Mouse (Mus musculus): ENCODE data around the gene Dpt. TPM values are rescaled to one million over a fixed set of nuclear protein-coding genes. Genes with fewer than 3 reads are reported as not detected.

Gene Dpt
- polyA plus RNA-seq, 1 experiment from 2014 or later: 5.7 TPM

GRCm38 (mm10) chr1:164793049-164793448 lies 3.4 kb upstream of the Dpt start:
- no peak overlapping the region for H3K27ac ChIP-seq
- no peak overlapping the region for H3K9ac ChIP-seq
- ATAC-seq: peak; percentile 43
- H3K36me3 ChIP-seq: no peaks in the 10 kb centered on the region
- H3K4me1 ChIP-seq (replicated peaks): 0 out of 2 replicates have a peak, but pooled peaks cover 4% of the 10 kb centered on the region
- H3K9me3 ChIP-seq: no peaks in the 10 kb centered on the region
- no peak overlapping the region for H3K4me2 ChIP-seq (replicated peaks)
- WGBS: 45% methylated on average over 4 of the region's 4 CpGs
- H3K4me3 ChIP-seq (replicated peaks): no peak overlapping the region
- no peaks in the 10 kb centered on the region for H3K27me3 ChIP-seq (replicated peaks)

DNA sequence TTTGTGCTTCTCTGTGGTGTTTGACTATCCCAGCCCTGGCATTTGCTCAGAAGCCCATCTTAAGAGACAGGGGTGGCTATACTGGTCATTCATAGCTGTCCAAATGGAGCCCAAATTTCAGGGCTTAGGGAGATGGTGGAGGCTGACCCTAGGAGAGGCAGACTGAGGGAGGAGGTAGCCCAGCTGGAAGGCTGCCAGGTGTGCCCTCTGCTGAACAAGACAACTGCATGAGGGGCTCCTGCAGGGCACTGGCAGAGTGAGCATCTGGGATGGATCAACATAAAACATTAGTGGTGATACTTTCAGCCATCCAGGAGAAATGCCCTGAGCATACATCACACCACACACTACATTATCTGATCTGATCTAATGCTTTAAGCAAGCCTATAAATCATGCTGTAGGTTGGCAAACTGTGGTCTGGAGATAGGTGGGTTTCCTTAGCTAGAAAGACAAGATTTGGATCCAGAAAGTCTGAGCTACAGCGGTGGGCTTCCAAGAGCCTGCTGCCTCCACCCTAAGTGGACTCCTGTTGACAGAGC lies 1.4 kb downstream of the Dpt start:
- H3K27me3 ChIP-seq (replicated peaks): no peaks in the 10 kb centered on the region
- no peak overlapping the region for H3K4me2 ChIP-seq (replicated peaks)
- peaks cover 4% of the 10 kb centered on the region; the same call in 1 of the 2 replicates for H3K4me1 ChIP-seq (replicated peaks)
- H3K27ac ChIP-seq: no peak overlapping the region
- H3K36me3 ChIP-seq: no peaks in the 10 kb centered on the region
- H3K4me3 ChIP-seq (replicated peaks): no peak overlapping the region
- H3K9me3 ChIP-seq: no peaks in the 10 kb centered on the region
- no peak overlapping the region for H3K9ac ChIP-seq
- ATAC-seq: no peak
- WGBS: 50% methylated on average over 1 of the region's 1 CpGs

- ATAC-seq: no peak
- Histone ChIP-seq H3K9me3 (no peaks in the 10 kb centered on the region), H3K27ac (no peak overlapping the region), H3K36me3 (no peaks in the 10 kb centered on the region), H3K4me3 (replicated peaks) (no peak overlapping the region), H3K4me2 (replicated peaks) (no peak overlapping the region), H3K9ac (no peak overlapping the region), H3K27me3 (replicated peaks) (no peaks in the 10 kb centered on the region), H3K4me1 (replicated peaks) (peaks cover 4% of the 10 kb centered on the region; the same call in 1 of the 2 replicates)
- WGBS: 64% methylated on average over 1 of the region's 1 CpGs
Observed at GRCm38 (mm10) chr1:164798471-164798922, 2.1 kb downstream of the Dpt start.

DNA sequence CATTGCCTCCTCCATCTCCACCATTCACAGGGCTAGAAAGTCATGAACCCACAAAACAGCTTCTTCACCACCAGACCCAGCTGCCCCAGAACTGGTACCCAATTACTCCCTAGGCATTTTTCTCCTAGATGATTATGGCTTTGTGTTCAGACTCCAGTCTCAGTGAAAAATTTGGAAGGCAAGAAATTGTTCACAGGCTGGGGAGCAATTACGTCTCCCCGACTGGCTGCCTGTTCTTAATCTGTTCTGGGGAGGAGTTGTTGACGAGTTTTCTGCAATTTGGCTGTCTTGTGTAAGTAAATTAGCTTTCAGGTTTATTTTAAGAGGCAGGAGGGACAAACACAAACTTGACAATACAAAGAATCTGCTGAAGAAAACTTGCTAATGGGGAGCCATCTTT lies 2.7 kb downstream of the Dpt start:
- Histone ChIP-seq H3K4me3 (replicated peaks) (no peak overlapping the region), H3K9me3 (no peaks in the 10 kb centered on the region), H3K27ac (no peak overlapping the region), H3K36me3 (no peaks in the 10 kb centered on the region), H3K9ac (no peak overlapping the region), H3K27me3 (replicated peaks) (no peaks in the 10 kb centered on the region), H3K4me2 (replicated peaks) (no peak overlapping the region), H3K4me1 (replicated peaks) (peaks cover 4% of the 10 kb centered on the region; the same call in 1 of the 2 replicates)
- WGBS: 72% methylated on average over 3 of the region's 3 CpGs
- no peak for ATAC-seq

DNA sequence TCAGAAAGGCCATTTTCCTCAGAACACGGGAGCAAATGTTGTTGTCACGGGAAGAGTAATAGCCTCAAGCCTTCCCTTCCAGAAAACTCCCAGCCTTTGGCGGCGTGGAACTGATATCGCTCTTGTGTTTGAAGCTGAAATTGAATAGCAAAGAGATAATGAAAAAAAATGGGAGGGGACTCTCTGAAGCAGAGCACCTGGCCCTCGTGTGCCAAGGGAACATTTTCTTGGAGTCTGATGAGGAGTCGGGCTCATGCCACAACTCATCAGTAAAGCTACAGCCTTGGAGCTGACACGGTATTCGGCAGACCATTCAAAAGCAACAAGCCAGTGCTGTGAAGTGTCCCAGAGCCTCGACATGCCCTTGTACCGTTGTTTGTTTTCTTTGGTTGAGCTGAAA lies 7.8 kb downstream of the Dpt start:
- no peak overlapping the region for H3K4me2 ChIP-seq (replicated peaks)
- H3K36me3 ChIP-seq: no peaks in the 10 kb centered on the region
- WGBS: 59% methylated on average over 11 of the region's 11 CpGs
- no peaks in the 10 kb centered on the region for H3K4me1 ChIP-seq (replicated peaks)
- no peak overlapping the region for H3K9ac ChIP-seq
- no peak for ATAC-seq
- no peaks in the 10 kb centered on the region for H3K9me3 ChIP-seq
- no peaks in the 10 kb centered on the region for H3K27me3 ChIP-seq (replicated peaks)
- no peak overlapping the region for H3K27ac ChIP-seq
- H3K4me3 ChIP-seq (replicated peaks): no peak overlapping the region

GRCm38 (mm10) chr1:164804751-164805435 lies 8.4 kb downstream of the Dpt start:
- no peaks in the 10 kb centered on the region for H3K27me3 ChIP-seq (replicated peaks)
- H3K4me1 ChIP-seq (replicated peaks): no peaks in the 10 kb centered on the region
- H3K9me3 ChIP-seq: no peaks in the 10 kb centered on the region
- H3K4me2 ChIP-seq (replicated peaks): no peak overlapping the region
- no peak overlapping the region for H3K9ac ChIP-seq
- no peak overlapping the region for H3K4me3 ChIP-seq (replicated peaks)
- no peak overlapping the region for H3K27ac ChIP-seq
- ATAC-seq: no peak
- no peaks in the 10 kb centered on the region for H3K36me3 ChIP-seq
- WGBS: 71% methylated on average over 10 of the region's 10 CpGs

DNA sequence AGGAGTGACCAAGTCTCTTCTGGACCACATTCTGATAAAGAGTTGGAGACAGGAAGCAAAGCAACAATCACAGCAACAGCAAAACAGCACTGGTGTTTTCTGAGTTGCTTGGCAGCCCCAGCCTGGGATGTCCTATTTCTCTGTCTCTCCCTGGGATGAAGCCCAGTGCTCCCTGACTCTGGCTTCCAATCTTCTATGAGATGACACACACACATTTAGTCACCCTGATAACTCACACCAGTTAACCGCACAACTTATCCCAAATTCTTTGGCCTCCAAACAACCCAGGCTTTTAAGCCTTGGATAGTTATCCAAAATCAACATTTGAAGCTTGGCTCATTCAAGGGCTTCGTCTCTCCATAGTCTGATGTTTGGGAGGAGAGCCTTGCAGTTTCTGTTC lies 12.9 kb downstream of the Dpt start:
- H3K27me3 ChIP-seq (replicated peaks): no peaks in the 10 kb centered on the region
- H3K4me1 ChIP-seq (replicated peaks): no peaks in the 10 kb centered on the region
- WGBS: 87% methylated on average over 2 of the region's 2 CpGs
- no peaks in the 10 kb centered on the region for H3K36me3 ChIP-seq
- H3K27ac ChIP-seq: no peak overlapping the region
- no peak overlapping the region for H3K4me2 ChIP-seq (replicated peaks)
- ATAC-seq: no peak
- H3K4me3 ChIP-seq (replicated peaks): no peak overlapping the region
- no peaks in the 10 kb centered on the region for H3K9me3 ChIP-seq
- H3K9ac ChIP-seq: no peak overlapping the region

- no peaks in the 10 kb centered on the region for H3K9me3 ChIP-seq
- H3K36me3 ChIP-seq: no peaks in the 10 kb centered on the region
- H3K27ac ChIP-seq: no peak overlapping the region
- no peaks in the 10 kb centered on the region for H3K27me3 ChIP-seq (replicated peaks)
- no peak overlapping the region for H3K9ac ChIP-seq
- no peak overlapping the region for H3K4me3 ChIP-seq (replicated peaks)
- no peak overlapping the region for H3K4me2 ChIP-seq (replicated peaks)
- H3K4me1 ChIP-seq (replicated peaks): no peaks in the 10 kb centered on the region
- WGBS: 94% methylated on average over 3 of the region's 3 CpGs
- ATAC-seq: no peak
Observed at GRCm38 (mm10) chr1:164811296-164811695, 14.9 kb downstream of the Dpt start.

GRCm38 (mm10) chr1:164814243-164814642 lies 17.8 kb downstream of the Dpt start:
- Histone ChIP-seq H3K36me3 (no peaks in the 10 kb centered on the region), H3K4me1 (replicated peaks) (no peaks in the 10 kb centered on the region), H3K9me3 (no peaks in the 10 kb centered on the region), H3K27me3 (replicated peaks) (no peaks in the 10 kb centered on the region), H3K4me2 (replicated peaks) (no peak overlapping the region), H3K4me3 (replicated peaks) (no peak overlapping the region), H3K27ac (no peak overlapping the region), H3K9ac (no peak overlapping the region)
- no peak for ATAC-seq
- 75% methylated on average over 2 of the region's 2 CpGs for WGBS

GRCm38 (mm10) chr1:164815330-164815729 lies 18.9 kb downstream of the Dpt start:
- no peak overlapping the region for H3K27ac ChIP-seq
- no peak for ATAC-seq
- no peak overlapping the region for H3K9ac ChIP-seq
- H3K4me2 ChIP-seq (replicated peaks): no peak overlapping the region
- no peaks in the 10 kb centered on the region for H3K36me3 ChIP-seq
- no peaks in the 10 kb centered on the region for H3K27me3 ChIP-seq (replicated peaks)
- WGBS: 57% methylated on average over 5 of the region's 5 CpGs
- no peaks in the 10 kb centered on the region for H3K4me1 ChIP-seq (replicated peaks)
- H3K9me3 ChIP-seq: no peaks in the 10 kb centered on the region
- H3K4me3 ChIP-seq (replicated peaks): no peak overlapping the region

- 0 out of 2 replicates have a peak, but pooled peaks have one; percentile 34 for ATAC-seq
- 33% methylated on average over 3 of the region's 3 CpGs for WGBS
- H3K4me1 ChIP-seq (replicated peaks): no peaks in the 10 kb centered on the region
- H3K9ac ChIP-seq: no peak overlapping the region
- H3K4me2 ChIP-seq (replicated peaks): no peak overlapping the region
- no peak overlapping the region for H3K27ac ChIP-seq
- H3K9me3 ChIP-seq: no peaks in the 10 kb centered on the region
- H3K4me3 ChIP-seq (replicated peaks): no peak overlapping the region
- no peaks in the 10 kb centered on the region for H3K36me3 ChIP-seq
- no peaks in the 10 kb centered on the region for H3K27me3 ChIP-seq (replicated peaks)
Observed at GRCm38 (mm10) chr1:164817331-164817730, 20.9 kb downstream of the Dpt start.

DNA sequence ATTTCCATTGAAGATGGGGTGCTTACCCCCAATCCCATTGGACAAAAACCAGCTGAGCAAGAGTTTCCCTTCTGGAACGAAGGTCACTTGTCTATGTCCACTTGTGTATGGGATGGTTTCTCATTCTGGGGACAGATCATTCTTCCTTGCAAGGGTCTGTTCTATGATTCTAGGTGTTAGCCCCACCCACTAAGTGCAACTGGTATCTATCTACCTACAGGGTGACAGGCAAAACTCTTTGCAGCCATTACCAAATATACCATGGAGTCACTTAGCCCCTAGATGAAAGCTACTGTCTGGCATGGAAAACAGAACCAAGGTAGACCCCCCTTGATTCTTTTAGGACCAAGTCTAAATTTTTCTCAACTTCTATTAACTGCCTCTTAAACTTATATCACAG lies 24.9 kb downstream of the Dpt start:
- Histone ChIP-seq H3K4me3 (replicated peaks) (no peak overlapping the region), H3K27ac (no peak overlapping the region), H3K9ac (no peak overlapping the region), H3K27me3 (replicated peaks) (no peaks in the 10 kb centered on the region), H3K36me3 (no peaks in the 10 kb centered on the region), H3K4me2 (replicated peaks) (no peak overlapping the region), H3K9me3 (no peaks in the 10 kb centered on the region), H3K4me1 (replicated peaks) (no peaks in the 10 kb centered on the region)
- WGBS: 83% methylated on average over 1 of the region's 1 CpGs
- ATAC-seq: no peak

- no peaks in the 10 kb centered on the region for H3K27me3 ChIP-seq (replicated peaks)
- 85% methylated on average over 3 of the region's 3 CpGs for WGBS
- no peaks in the 10 kb centered on the region for H3K36me3 ChIP-seq
Observed at GRCm38 (mm10) chr1:164821821-164822220, 25.4 kb downstream of the Dpt start.

More at GRCm38 (mm10) chr1:164821821-164822220, 25.4 kb downstream of the Dpt start:
- Histone ChIP-seq H3K4me2 (replicated peaks) (no peak overlapping the region), H3K4me1 (replicated peaks) (no peaks in the 10 kb centered on the region), H3K27ac (no peak overlapping the region), H3K9ac (no peak overlapping the region), H3K9me3 (no peaks in the 10 kb centered on the region), H3K4me3 (replicated peaks) (no peak overlapping the region)
- no peak for ATAC-seq

All from intestine, embryonic 15.5 days (tissue).